Mouse (Mus musculus) G1E (cell line): ENCODE results near the gene Rps18.

Experiments
- CTCF ChIP-seq: IDR thresholded peaks from 2 replicates; pipeline ENCODE4 v1.5.1; 2012; ENCODE audit warnings: low read depth, low read length, inconsistent platforms, mixed read lengths
- GATA1 ChIP-seq: IDR thresholded peaks from 2 replicates; pipeline ENCODE4 v1.6.1; 2012; ENCODE audit warnings: borderline replicate concordance, low read length, inconsistent platforms, mixed read lengths
- POLR2AphosphoS5 ChIP-seq: IDR thresholded peaks from 2 replicates; pipeline ENCODE4 v1.6.1; 2012; ENCODE audit warnings: low read depth, low read length, inconsistent platforms; ENCODE audit not compliant: insufficient replicate concordance
- TAL1 ChIP-seq: conservative IDR thresholded peaks from 2 replicates; pipeline ENCODE4 v1.6.1; 2012; ENCODE audit warnings: low read depth, low read length, inconsistent platforms, mixed read lengths

DNA sequence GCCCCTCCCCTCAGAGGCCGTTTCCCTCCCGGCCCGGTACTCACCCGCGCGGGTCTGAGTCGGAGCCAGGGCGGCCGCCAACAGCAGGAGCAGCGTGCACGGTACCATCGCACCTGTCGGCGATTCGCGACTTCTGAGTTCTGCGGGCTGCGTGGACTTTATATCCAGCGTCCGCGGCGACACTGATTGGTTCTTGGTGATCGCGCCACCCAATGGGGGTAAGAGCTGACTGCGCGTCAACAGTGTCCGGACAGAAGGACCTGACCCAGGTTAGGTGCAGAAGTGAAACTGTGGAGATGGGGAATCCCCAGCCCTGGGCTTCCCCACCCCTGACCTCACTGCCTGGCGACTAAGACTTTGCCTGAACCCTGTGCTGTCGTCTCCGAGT lies 44.3 kb upstream of the Rps18 start, which contains the start of gene H2-K1:
- no peak for TF ChIP-seq CTCF
- no peak for TF ChIP-seq POLR2AphosphoS5
- no peak for TF ChIP-seq GATA1
- no peak for TF ChIP-seq TAL1
